Mouse (Mus musculus) embryonic facial prominence, embryonic 11.5 days (tissue): ENCODE results near the gene Vwa3a. TPM values are rescaled to one million over a fixed set of nuclear protein-coding genes. Genes with fewer than 3 reads are reported as not detected.
A peak's percentile ranks its signal among the peaks of the same experiment; 100 is the strongest.

Experiments
- ATAC-seq: fragments of 200-750 bp; cut with Nextera tagmentation; replicated peaks from 2 replicates; pipeline ENCODE4 v1.8.0; 2017; ENCODE audit warnings: low read depth; ENCODE audit not compliant: insufficient number of reproducible peaks, low FRiP score, low TSS enrichment
- DNase-seq: peaks from one replicate; pipeline ENCODE4 v3.0.0-alpha.2; 2015; ENCODE audit warnings: low spot score
- H3K27ac ChIP-seq: fragments of 300-500 bp; sonication (generic); replicated peaks from 2 replicates; pipeline ENCODE4 v1.5.1; 2014; ENCODE audit warnings: mild to moderate bottlenecking, low read depth, low read length, control low read depth
- H3K27me3 ChIP-seq: fragments of 300-500 bp; sonication (generic); 2 replicates; pipeline ENCODE4 v1.6.1; 2014; ENCODE audit warnings: mild to moderate bottlenecking, low read length, moderate library complexity, mixed read lengths; ENCODE audit not compliant: control insufficient read depth, insufficient read depth
- H3K36me3 ChIP-seq: fragments of 300-500 bp; sonication (generic); replicated peaks from 2 replicates; pipeline ENCODE4 v1.6.1; 2014; ENCODE audit warnings: low read depth, mild to moderate bottlenecking, low read length, moderate library complexity, mixed read lengths; ENCODE audit not compliant: control insufficient read depth, insufficient read depth
- H3K4me1 ChIP-seq: fragments of 300-500 bp; sonication (generic); 2 replicates; pipeline ENCODE4 v1.6.1; 2014; ENCODE audit warnings: low read length, mixed read lengths; ENCODE audit not compliant: control insufficient read depth, insufficient read depth
- H3K4me2 ChIP-seq: fragments of 300-500 bp; sonication (generic); 2 replicates; pipeline ENCODE4 v1.6.1; 2014; ENCODE audit warnings: low read depth, mild to moderate bottlenecking, control low read depth, low read length, moderate library complexity
- H3K4me3 ChIP-seq: fragments of 300-500 bp; sonication (generic); 2 replicates; pipeline ENCODE4 v1.5.1; 2014; ENCODE audit warnings: low read depth, low read length, control low read depth
- H3K9ac ChIP-seq: fragments of 300-500 bp; sonication (generic); replicated peaks from 2 replicates; pipeline ENCODE4 v1.6.1; 2014; ENCODE audit warnings: mild to moderate bottlenecking, control low read depth, low read length
- H3K9me3 ChIP-seq: fragments of 300-500 bp; sonication (generic); replicated peaks from 2 replicates; pipeline ENCODE4 v1.6.1; 2016; ENCODE audit warnings: mild to moderate bottlenecking, low read length, inconsistent platforms, mixed read lengths; ENCODE audit not compliant: control insufficient read depth
- WGBS: fragments of 180-500 bp; shearing (Covaris S2); extraction: QIAGEN DNeasy Blood & Tissue Kit; methylation state at CpG from one replicate; pipeline ENCODE4 v1.1.7; 2014; 5-methylcytosine and 5-hydroxymethylcytosine counted together
- polyA plus RNA-seq: library from polyadenylated mRNA; unstranded; fragments of >200 nt; fragmentation: Nextera tagmentation; extraction: Ambion mirVana; gene quantifications from 2 replicates; pipeline ENCODE4 v1.2.1, GENCODE M21; 2014

The Vwa3a gene
- polyA plus RNA-seq, 1 experiment from 2014 or later, result 0.24 TPM

GRCm38 (mm10) chr7:120727581-120727980 lies 11.5 kb upstream of the Vwa3a start:
- Histone ChIP-seq H3K4me1 (no peaks in the 10 kb centered on the region), H3K27ac (no peak overlapping the region), H3K4me3 (no peak overlapping the region), H3K27me3 (no peaks in the 10 kb centered on the region), H3K4me2 (no peak overlapping the region), H3K9me3 (no peaks in the 10 kb centered on the region), H3K36me3 (no peaks in the 10 kb centered on the region; the same call in 1 of the 2 replicates), H3K9ac (no peak overlapping the region)
- 88% methylated on average over 3 of the region's 3 CpGs for WGBS
- DNase-seq (peak; percentile 54), ATAC-seq (no peak)

DNA sequence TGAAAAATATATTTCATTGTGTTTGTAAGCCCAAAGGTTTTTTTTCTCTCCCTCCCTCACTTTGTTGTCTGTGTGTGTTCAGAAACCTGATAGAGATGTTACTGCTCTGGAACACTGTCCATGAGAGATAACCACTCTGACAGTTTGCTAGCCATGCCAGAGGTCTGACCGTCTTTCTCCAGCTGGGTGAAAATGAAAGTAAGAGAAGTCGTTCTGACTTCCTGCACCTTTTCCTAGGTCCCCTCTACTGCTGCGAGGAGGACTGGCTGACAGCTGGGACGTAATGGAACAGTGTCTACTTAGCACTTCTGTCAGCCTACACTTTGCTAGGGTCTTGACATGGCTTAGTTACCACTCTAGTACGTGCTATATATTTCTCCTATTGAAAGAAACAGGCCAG lies 9.5 kb upstream of the Vwa3a start:
- H3K36me3 ChIP-seq, result no peaks in the 10 kb centered on the region; the same call in 1 of the 2 replicates
- no peak overlapping the region for H3K9ac ChIP-seq
- no peak overlapping the region for H3K4me3 ChIP-seq
- 84% methylated on average over 5 of the region's 5 CpGs for WGBS
- H3K27me3 ChIP-seq, result no peaks in the 10 kb centered on the region
- no peaks in the 10 kb centered on the region for H3K4me1 ChIP-seq
- H3K27ac ChIP-seq, result no peak overlapping the region
- no peaks in the 10 kb centered on the region for H3K9me3 ChIP-seq
- no peak for ATAC-seq
- H3K4me2 ChIP-seq, result no peak overlapping the region
- DNase-seq, result no peak

DNA sequence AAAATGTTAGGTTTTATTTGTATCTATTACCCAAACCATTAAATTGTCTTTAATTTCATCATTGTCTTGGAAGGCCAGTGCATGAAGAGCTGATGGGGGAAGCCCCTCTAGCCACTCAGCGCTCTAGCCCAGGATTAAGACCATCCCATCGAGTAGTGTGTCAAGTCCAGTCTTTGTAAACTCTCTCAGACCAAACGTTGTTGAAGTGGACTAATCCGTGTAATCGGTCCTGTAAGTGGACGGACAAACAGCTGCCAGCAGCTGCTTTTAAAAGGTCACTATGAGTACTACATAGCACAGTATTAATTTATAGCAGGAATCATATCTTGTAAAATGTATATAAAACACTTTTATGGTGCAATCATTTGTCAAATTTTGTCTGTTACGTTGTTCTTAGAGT lies 6.2 kb upstream of the Vwa3a start:
- Histone ChIP-seq H3K4me2 (no peak overlapping the region), H3K27ac (no peak overlapping the region), H3K27me3 (no peaks in the 10 kb centered on the region), H3K4me1 (no peaks in the 10 kb centered on the region), H3K4me3 (no peak overlapping the region), H3K9me3 (no peaks in the 10 kb centered on the region), H3K36me3 (no peaks in the 10 kb centered on the region; the same call in 1 of the 2 replicates), H3K9ac (no peak overlapping the region)
- ATAC-seq (no peak), DNase-seq (no peak)
- 87% methylated on average over 7 of the region's 7 CpGs for WGBS

DNA sequence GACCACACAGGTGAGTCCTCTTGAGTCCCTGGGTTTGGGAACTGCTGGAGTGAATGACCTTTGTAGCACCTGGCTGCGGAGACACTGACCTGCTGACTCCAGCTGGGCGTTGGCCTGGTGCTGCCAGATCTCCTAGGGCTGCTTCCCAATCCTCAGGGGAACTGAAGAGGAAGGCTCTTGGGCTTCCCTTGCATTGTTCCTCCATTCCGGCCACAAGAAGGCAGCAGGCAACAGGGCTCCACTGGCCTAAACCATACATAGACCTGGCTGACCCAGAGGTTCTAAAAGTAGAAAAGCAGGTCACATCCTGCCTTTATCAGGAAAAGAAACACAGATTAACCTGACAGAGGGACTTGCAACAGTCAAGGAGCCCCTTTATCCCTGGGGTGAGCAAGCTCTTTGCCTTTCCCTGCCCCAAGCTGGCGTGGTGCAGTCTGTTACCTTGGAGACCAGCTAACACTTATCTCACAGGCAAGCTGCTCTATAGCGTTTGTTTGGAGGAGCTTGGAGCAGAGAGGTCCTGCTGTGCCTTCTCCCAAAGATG lies 512 bp downstream of the Vwa3a start:
- DNase-seq, result no peak
- Histone ChIP-seq H3K27ac (no peak overlapping the region), H3K9me3 (no peaks in the 10 kb centered on the region), H3K4me1 (no peaks in the 10 kb centered on the region), H3K4me2 (no peak overlapping the region), H3K27me3 (no peaks in the 10 kb centered on the region), H3K4me3 (no peak overlapping the region), H3K36me3 (no peaks in the 10 kb centered on the region), H3K9ac (no peak overlapping the region)
- no peak for ATAC-seq
- 21% methylated on average over 5 of the region's 5 CpGs for WGBS

GRCm38 (mm10) chr7:120743366-120744351 lies 4.5 kb downstream of the Vwa3a start:
- Histone ChIP-seq H3K4me2 (no peak overlapping the region), H3K4me3 (no peak overlapping the region), H3K9me3 (no peaks in the 10 kb centered on the region), H3K27ac (no peak overlapping the region), H3K27me3 (no peaks in the 10 kb centered on the region), H3K4me1 (no peaks in the 10 kb centered on the region), H3K9ac (no peak overlapping the region), H3K36me3 (no peaks in the 10 kb centered on the region)
- DNase-seq, result no peak
- WGBS, result 71% methylated on average over 14 of the region's 14 CpGs
- ATAC-seq, result no peak

DNA sequence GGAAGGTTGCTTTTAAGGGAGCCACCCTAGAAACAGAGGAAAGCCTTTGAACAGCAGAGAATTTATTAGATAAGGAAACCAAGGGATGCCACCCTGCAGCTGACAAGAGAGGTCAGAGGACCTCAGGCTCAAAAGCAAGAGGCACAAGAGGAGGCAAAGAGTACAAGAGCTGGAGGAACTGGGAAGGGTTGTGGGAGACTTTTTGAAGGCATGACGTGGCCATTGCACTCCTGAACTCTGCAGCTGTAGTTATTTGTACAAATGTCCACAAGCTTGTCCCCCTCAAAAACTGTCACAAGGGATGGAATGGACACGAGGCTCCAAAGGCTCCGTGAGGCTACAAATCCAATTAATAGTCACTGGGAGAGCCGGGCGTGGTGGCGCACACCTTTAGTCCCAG lies 5.5 kb downstream of the Vwa3a start:
- DNase-seq, result no peak
- 93% methylated on average over 6 of the region's 6 CpGs for WGBS

GRCm38 (mm10) chr7:120746029-120746428 lies 6.9 kb downstream of the Vwa3a start:
- H3K27me3 ChIP-seq, result no peaks in the 10 kb centered on the region
- DNase-seq (no peak), ATAC-seq (no peak)
- no peaks in the 10 kb centered on the region for H3K36me3 ChIP-seq
- 87% methylated on average over 3 of the region's 3 CpGs for WGBS
- no peaks in the 10 kb centered on the region for H3K4me1 ChIP-seq
- H3K4me2 ChIP-seq, result no peak overlapping the region
- H3K27ac ChIP-seq, result no peak overlapping the region
- no peak overlapping the region for H3K9ac ChIP-seq
- no peak overlapping the region for H3K4me3 ChIP-seq
- no peaks in the 10 kb centered on the region for H3K9me3 ChIP-seq

More for the DNA sequence above, 5.5 kb downstream of the Vwa3a start:
- no peak overlapping the region for H3K9ac ChIP-seq
- no peak overlapping the region for H3K4me3 ChIP-seq
- H3K9me3 ChIP-seq, result no peaks in the 10 kb centered on the region
- no peaks in the 10 kb centered on the region for H3K36me3 ChIP-seq
- H3K27me3 ChIP-seq, result no peaks in the 10 kb centered on the region
- no peaks in the 10 kb centered on the region for H3K4me1 ChIP-seq
- no peak for ATAC-seq
- H3K27ac ChIP-seq, result no peak overlapping the region
- no peak overlapping the region for H3K4me2 ChIP-seq

GRCm38 (mm10) chr7:120746821-120747220 lies 7.7 kb downstream of the Vwa3a start:
- no peak overlapping the region for H3K4me3 ChIP-seq
- ATAC-seq (no peak), DNase-seq (no peak)
- H3K9me3 ChIP-seq, result no peaks in the 10 kb centered on the region
- no peak overlapping the region for H3K27ac ChIP-seq
- H3K36me3 ChIP-seq, result no peaks in the 10 kb centered on the region
- H3K9ac ChIP-seq, result no peak overlapping the region
- no peaks in the 10 kb centered on the region for H3K27me3 ChIP-seq
- no peak overlapping the region for H3K4me2 ChIP-seq
- 89% methylated on average over 5 of the region's 5 CpGs for WGBS
- no peaks in the 10 kb centered on the region for H3K4me1 ChIP-seq
